Mouse (Mus musculus) midbrain, postnatal 0 days (tissue): ENCODE measurements around the gene Med13. TPM values are rescaled to one million over a fixed set of nuclear protein-coding genes. Genes with fewer than 3 reads are reported as not detected.

Experiments
- ATAC-seq: fragments of 200-750 bp; cut with Nextera tagmentation; 2 replicates; pipeline ENCODE4 v1.8.0; 2017; ENCODE audit warnings: moderate number of reproducible peaks, mild to moderate bottlenecking, moderate TSS enrichment, moderate library complexity; ENCODE audit not compliant: low FRiP score
- DNase-seq: peaks from one replicate; pipeline ENCODE4 v3.0.0-alpha.2; 2015; ENCODE audit warnings: low spot score
- H3K27ac ChIP-seq: fragments of 300-500 bp; sonication (generic); 2 replicates; pipeline ENCODE4 v1.5.1; 2014; ENCODE audit warnings: low read depth, mild to moderate bottlenecking, low read length, mixed read lengths
- H3K27me3 ChIP-seq: fragments of 300-500 bp; sonication (generic); 2 replicates; pipeline ENCODE4 v1.6.1; 2014; ENCODE audit warnings: low read length, control low read depth, mixed read lengths; ENCODE audit not compliant: insufficient read depth
- H3K36me3 ChIP-seq: fragments of 300-500 bp; sonication (generic); 2 replicates; pipeline ENCODE4 v1.6.1; 2014; ENCODE audit warnings: low read length, control low read depth, mixed read lengths; ENCODE audit not compliant: insufficient read depth
- H3K4me1 ChIP-seq: fragments of 300-500 bp; sonication (generic); 2 replicates; pipeline ENCODE4 v1.6.1; 2014; ENCODE audit warnings: mild to moderate bottlenecking, control low read depth, antibody characterized with exemption, low read length, mixed read lengths; ENCODE audit not compliant: insufficient read depth
- H3K4me2 ChIP-seq: fragments of 300-500 bp; sonication (generic); 2 replicates; pipeline ENCODE4 v1.6.1; 2014; ENCODE audit warnings: low read depth, mild to moderate bottlenecking, low read length, mixed read lengths; ENCODE audit not compliant: poor library complexity, severe bottlenecking
- H3K4me3 ChIP-seq: fragments of 300-500 bp; sonication (generic); 2 replicates; pipeline ENCODE4 v1.5.1; 2014; ENCODE audit warnings: low read depth, mild to moderate bottlenecking, low read length, moderate library complexity
- H3K9ac ChIP-seq: fragments of 300-500 bp; sonication (generic); replicated peaks from 2 replicates; pipeline ENCODE4 v1.6.1; 2014; ENCODE audit warnings: mild to moderate bottlenecking, low read length, moderate library complexity, mixed read lengths; ENCODE audit not compliant: poor library complexity, severe bottlenecking
- H3K9me3 ChIP-seq: fragments of 300-500 bp; sonication (generic); 2 replicates; pipeline ENCODE4 v1.6.1; 2016; ENCODE audit warnings: low read length, control low read depth
- CTCF ChIP-seq: IDR thresholded peaks from 2 replicates; pipeline ENCODE4 v1.5.1; 2016; ENCODE audit warnings: antibody characterized with exemption, mild to moderate bottlenecking
- whole genome bisulfite sequencing: fragments of 180-500 bp; shearing (Covaris S2); extraction: QIAGEN DNeasy Blood & Tissue Kit; methylation state at CpG from one replicate; pipeline ENCODE4 v1.1.7; 2014; 5-methylcytosine and 5-hydroxymethylcytosine counted together
- polyA plus RNA-seq: library from polyadenylated mRNA; unstranded; fragments of >200 nt; fragmentation: Nextera tagmentation; extraction: Ambion mirVana; gene quantifications from 2 replicates; pipeline ENCODE4 v1.2.1, GENCODE M21; 2015
- total RNA-seq: library from RNA; depleted of rRNA; stranded (reverse); fragments of >200 nt; gene quantifications from 2 replicates; pipeline ENCODE4 v1.2.3, GENCODE M21; 2014; rRNA removed

Med13 gene
- total and polyA plus RNA-seq, 2 experiments from 2014 or later = 5.1 to 52.9 TPM

DNA sequence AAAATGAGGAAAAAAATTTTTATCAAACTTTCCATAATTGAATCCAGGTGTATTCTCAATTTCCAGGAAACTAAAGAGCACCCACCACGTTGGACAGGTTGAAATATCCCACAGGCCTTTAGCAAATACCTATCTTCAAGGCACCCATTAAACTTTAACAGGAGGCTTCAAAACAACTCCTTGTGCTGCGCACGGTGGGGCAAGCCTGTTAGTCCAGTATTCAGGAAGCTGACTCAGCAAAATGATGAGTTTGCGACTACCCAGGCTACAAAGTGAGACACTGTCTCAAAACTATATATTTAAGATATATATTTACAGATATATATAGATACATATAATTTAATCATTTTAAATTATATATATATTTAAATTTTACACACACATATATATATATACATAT is 125.0 kb downstream of the Med13 start:
- no peak overlapping the region for H3K4me2 ChIP-seq
- H3K9me3 ChIP-seq = no peaks in the 10 kb centered on the region
- H3K27me3 ChIP-seq = no peaks in the 10 kb centered on the region
- no peak overlapping the region for H3K4me3 ChIP-seq
- ATAC-seq (no peak), DNase-seq (no peak)
- no peak overlapping the region for H3K27ac ChIP-seq
- no peaks in the 10 kb centered on the region for H3K4me1 ChIP-seq
- TF ChIP-seq CTCF = no peak
- H3K36me3 ChIP-seq = peaks cover 35% of the 10 kb centered on the region
- WGBS = 91% methylated on average over 4 of the region's 4 CpGs
- H3K9ac ChIP-seq = no peak overlapping the region

DNA sequence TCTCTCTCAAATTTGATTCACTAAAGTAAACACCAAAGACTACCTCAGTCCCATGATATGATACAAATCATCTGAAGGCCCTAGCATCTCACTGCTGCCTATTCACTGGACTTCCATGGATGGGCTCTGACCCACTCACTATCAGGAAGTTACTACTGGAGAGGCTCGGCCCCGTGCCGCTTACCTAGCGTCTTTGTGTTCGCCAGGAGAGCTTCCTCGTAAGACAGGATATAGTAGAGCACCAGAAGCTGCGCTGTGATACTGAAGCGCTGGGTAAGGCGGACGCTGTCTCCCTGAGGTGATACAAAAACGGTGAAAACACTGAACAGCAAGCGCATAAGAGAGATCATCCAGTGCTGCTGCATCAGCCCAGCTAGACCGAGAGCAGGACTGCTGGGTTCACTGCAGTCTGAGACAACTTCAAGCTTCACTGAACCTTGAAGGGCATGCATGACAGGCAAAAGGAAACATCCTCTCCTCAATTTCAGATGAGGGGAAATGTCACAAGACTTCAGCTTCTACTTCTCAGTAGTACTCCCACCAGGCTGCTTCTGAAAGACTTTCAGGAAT is 125.5 kb downstream of the Med13 start:
- Histone ChIP-seq H3K27me3 (no peaks in the 10 kb centered on the region), H3K4me2 (no peak overlapping the region), H3K36me3 (peaks cover 35% of the 10 kb centered on the region), H3K9ac (no peak overlapping the region), H3K9me3 (no peaks in the 10 kb centered on the region), H3K4me1 (no peaks in the 10 kb centered on the region), H3K4me3 (no peak overlapping the region), H3K27ac (no peak overlapping the region)
- 96% methylated on average over 13 of the region's 13 CpGs for WGBS
- no peak for TF ChIP-seq CTCF
- DNase-seq (no peak), ATAC-seq (no peak)

DNA sequence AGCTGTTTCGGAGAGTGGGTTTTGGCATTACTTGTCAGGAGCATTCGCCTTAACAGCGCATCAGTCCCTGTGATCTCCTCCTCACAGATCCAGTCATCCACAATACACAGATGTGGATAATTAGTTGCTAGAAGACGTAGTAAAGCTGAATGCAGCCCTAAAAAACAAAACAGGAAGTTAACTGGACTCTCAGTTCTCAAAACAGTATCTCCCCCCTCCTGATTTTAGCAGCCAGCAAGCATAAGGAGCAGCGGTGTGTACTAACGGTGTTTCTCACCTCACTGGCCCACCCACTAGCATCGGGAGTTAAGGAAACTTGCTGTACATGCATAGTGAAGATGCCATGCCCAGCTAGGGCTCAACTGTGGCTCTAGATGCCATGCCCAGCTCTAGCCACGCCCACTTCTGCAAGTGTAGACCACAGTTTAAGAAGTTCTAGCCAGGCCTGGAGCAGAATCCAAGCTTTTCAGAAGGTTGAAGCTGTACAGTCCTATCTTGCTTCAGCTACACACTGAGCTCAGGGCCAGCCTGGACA is 130.7 kb downstream of the Med13 start:
- no peak for TF ChIP-seq CTCF
- Histone ChIP-seq H3K9me3 (no peaks in the 10 kb centered on the region), H3K27me3 (no peaks in the 10 kb centered on the region), H3K9ac (no peak overlapping the region), H3K36me3 (peaks cover 30% of the 10 kb centered on the region), H3K27ac (no peak overlapping the region), H3K4me3 (no peak overlapping the region), H3K4me2 (no peak overlapping the region), H3K4me1 (no peaks in the 10 kb centered on the region)
- 91% methylated on average over 8 of the region's 8 CpGs for WGBS
- ATAC-seq = no peak
- no peak for DNase-seq

DNA sequence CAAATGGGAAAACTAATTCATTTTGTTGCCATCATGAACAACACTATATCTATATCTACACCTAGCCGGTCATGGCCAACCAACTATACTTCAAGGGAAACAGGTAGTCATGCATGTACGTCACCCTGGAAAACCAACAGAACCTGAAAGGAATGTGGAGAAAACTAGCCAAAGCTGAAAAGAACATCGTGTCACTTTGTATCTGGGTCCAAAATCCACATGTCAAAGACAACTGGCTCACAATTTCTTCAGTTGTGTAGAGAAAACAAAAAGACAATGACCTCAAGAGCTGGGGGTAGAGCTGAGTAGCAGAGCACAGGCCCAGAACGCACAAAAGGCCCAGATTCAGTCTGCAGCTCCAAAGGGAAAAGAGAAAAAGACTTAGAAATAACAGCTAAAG is 131.6 kb downstream of the Med13 start:
- Histone ChIP-seq H3K9ac (no peak overlapping the region), H3K4me2 (no peak overlapping the region), H3K9me3 (no peaks in the 10 kb centered on the region), H3K4me1 (no peaks in the 10 kb centered on the region), H3K27ac (no peak overlapping the region), H3K4me3 (no peak overlapping the region), H3K27me3 (no peaks in the 10 kb centered on the region), H3K36me3 (peaks cover 23% of the 10 kb centered on the region; the same call in 1 of the 2 replicates)
- TF ChIP-seq CTCF = no peak
- DNase-seq (no peak), ATAC-seq (no peak)
- 79% methylated on average over 4 of the region's 4 CpGs for WGBS

Other genes starting within 250 kb of the Med13 start
- gene Brip1, start 156.4 kb downstream of the Med13 start, total RNA-seq = 0.28 and 0.38 TPM in 2 replicates
- gene Brip1, start 156.4 kb downstream of the Med13 start, polyA plus RNA-seq = 0.31 and 0.71 TPM in 2 replicates
- gene Ints2, start 100.0 kb downstream of the Med13 start, total RNA-seq = 25.9 and 41.1 TPM in 2 replicates
- gene Ints2, start 100.0 kb downstream of the Med13 start, polyA plus RNA-seq = 9.3 and 11.9 TPM in 2 replicates
- 6.2 and 9.3 TPM in 2 replicates for gene Rnft1, start 127.1 kb upstream of the Med13 start, total RNA-seq
- gene Rnft1, start 127.1 kb upstream of the Med13 start, polyA plus RNA-seq = 9.7 and 11.6 TPM in 2 replicates
- gene Rps6kb1, start 187.2 kb upstream of the Med13 start, total RNA-seq = 35.6 and 47.9 TPM in 2 replicates
- gene Rps6kb1, start 187.2 kb upstream of the Med13 start, polyA plus RNA-seq = 53.7 and 59.6 TPM in 2 replicates
- gene Tubd1, start 187.4 kb upstream of the Med13 start, total RNA-seq = 1.7 and 2.7 TPM in 2 replicates
- 4.5 and 5.0 TPM in 2 replicates for gene Tubd1, start 187.4 kb upstream of the Med13 start, polyA plus RNA-seq